Mouse (Mus musculus): Measurements from ENCODE around the gene Gm14862. TPM values are rescaled to one million over a fixed set of nuclear protein-coding genes. Genes with fewer than 3 reads are reported as not detected.
A peak's percentile ranks its signal among the peaks of the same experiment; 100 is the strongest.

Gene Gm14862
- total and polyA plus RNA-seq, 2 experiments from 2014 or later: not detected

GRCm38 (mm10) chrX:9202781-9203405 lies 53.8 kb downstream of the Gm14862 start:
- Histone ChIP-seq H3K4me2 (ENCODE audit: low read depth, low read length) (peak overlapping the region; percentile 37), H3K9ac (replicated peaks; ENCODE audit: low read length) (no peak overlapping the region), H3K27me3 (ENCODE audit: insufficient read depth, low read length) (no peaks in the 10 kb centered on the region), H3K36me3 (ENCODE audit: insufficient read depth, low read length) (no peaks in the 10 kb centered on the region), H3K9me3 (ENCODE audit: low read length) (no peaks in the 10 kb centered on the region), H3K27ac (peak overlapping the region; percentile 7; the same call in 1 of the 2 replicates), H3K4me1 (ENCODE audit: insufficient read depth, low read length) (no peaks in the 10 kb centered on the region), H3K4me3 (ENCODE audit: low read length) (no peak overlapping the region)
- TF ChIP-seq CTCF (IDR thresholded peaks at IDR 0.05; ENCODE audit: low read depth): no peak
- WGBS: 51% methylated on average over 7 of the region's 7 CpGs
- no peak for ATAC-seq
- DNase-seq (ENCODE audit: low spot score): no peak

GRCm38 (mm10) chrX:9201954-9202353 lies 54.7 kb downstream of the Gm14862 start:
- Histone ChIP-seq H3K36me3 (ENCODE audit: insufficient read depth, low read length) (no peaks in the 10 kb centered on the region), H3K4me1 (ENCODE audit: insufficient read depth, low read length) (no peaks in the 10 kb centered on the region), H3K9me3 (ENCODE audit: low read length) (no peaks in the 10 kb centered on the region), H3K4me2 (ENCODE audit: low read depth, low read length) (peak overlapping the region; percentile 37), H3K27me3 (ENCODE audit: insufficient read depth, low read length) (no peaks in the 10 kb centered on the region), H3K27ac (0 out of 2 replicates have a peak overlapping the region, but pooled peaks have one; percentile 7), H3K9ac (replicated peaks; ENCODE audit: low read length) (no peak overlapping the region), H3K4me3 (ENCODE audit: low read length) (no peak overlapping the region; the same call in 1 of the 2 replicates)
- ATAC-seq: no peak
- TF ChIP-seq CTCF (IDR thresholded peaks at IDR 0.05; ENCODE audit: low read depth): no peak
- WGBS: 52% methylated on average over 2 of the region's 2 CpGs
- DNase-seq (ENCODE audit: low spot score): no peak

Other genes starting within 250 kb of the Gm14862 start
- gene Fthl17e, start 223.4 kb downstream of the Gm14862 start, total RNA-seq (2014; rRNA removed): not detected in 2 replicates
- gene Fthl17e, start 223.4 kb downstream of the Gm14862 start, polyA plus RNA-seq (2015; fragmentation: Nextera tagmentation; extraction: Ambion mirVana): not detected in 2 replicates
- not detected in 2 replicates for gene Fthl17f, start 193.9 kb downstream of the Gm14862 start, total RNA-seq (2014; rRNA removed)
- gene Fthl17f, start 193.9 kb downstream of the Gm14862 start, polyA plus RNA-seq (2015; fragmentation: Nextera tagmentation; extraction: Ambion mirVana): not detected in 2 replicates
- gene 4930402K13Rik, start 152.3 kb downstream of the Gm14862 start, total RNA-seq (2014; rRNA removed): not detected in 2 replicates
- gene 4930402K13Rik, start 152.3 kb downstream of the Gm14862 start, polyA plus RNA-seq (2015; fragmentation: Nextera tagmentation; extraction: Ambion mirVana): not detected in 2 replicates
- gene Lancl3, start 57.0 kb downstream of the Gm14862 start, total RNA-seq (2014; rRNA removed): 8.4 and 8.7 TPM in 2 replicates
- 3.1 and 3.4 TPM in 2 replicates for gene Lancl3, start 57.0 kb downstream of the Gm14862 start, polyA plus RNA-seq (2015; fragmentation: Nextera tagmentation; extraction: Ambion mirVana)
- 6.6 and 6.7 TPM in 2 replicates for gene Xk, start 15.9 kb upstream of the Gm14862 start, total RNA-seq (2014; rRNA removed)
- gene Xk, start 15.9 kb upstream of the Gm14862 start, polyA plus RNA-seq (2015; fragmentation: Nextera tagmentation; extraction: Ambion mirVana): 3.7 and 4.6 TPM in 2 replicates
- not detected in 2 replicates for gene H2al1m, start 26.9 kb upstream of the Gm14862 start, total RNA-seq (2014; rRNA removed)
- not detected in 2 replicates for gene H2al1m, start 26.9 kb upstream of the Gm14862 start, polyA plus RNA-seq (2015; fragmentation: Nextera tagmentation; extraction: Ambion mirVana)
- gene H2al1k, start 93.7 kb upstream of the Gm14862 start, total RNA-seq (2014; rRNA removed): not detected in 2 replicates
- not detected in 2 replicates for gene H2al1k, start 93.7 kb upstream of the Gm14862 start, polyA plus RNA-seq (2015; fragmentation: Nextera tagmentation; extraction: Ambion mirVana)
- gene Cybb, start 230.9 kb upstream of the Gm14862 start, total RNA-seq (2014; rRNA removed): 0.25 and 0.68 TPM in 2 replicates
- 0.52 and 0.61 TPM in 2 replicates for gene Cybb, start 230.9 kb upstream of the Gm14862 start, polyA plus RNA-seq (2015; fragmentation: Nextera tagmentation; extraction: Ambion mirVana)